Mouse (Mus musculus) layer of hippocampus, adult 9-11 months (tissue): ENCODE data around the gene Mfng.

Experiments
- DNase-seq: peaks from one replicate; pipeline ENCODE4 v3.0.0; 2022

Mfng gene

DNA sequence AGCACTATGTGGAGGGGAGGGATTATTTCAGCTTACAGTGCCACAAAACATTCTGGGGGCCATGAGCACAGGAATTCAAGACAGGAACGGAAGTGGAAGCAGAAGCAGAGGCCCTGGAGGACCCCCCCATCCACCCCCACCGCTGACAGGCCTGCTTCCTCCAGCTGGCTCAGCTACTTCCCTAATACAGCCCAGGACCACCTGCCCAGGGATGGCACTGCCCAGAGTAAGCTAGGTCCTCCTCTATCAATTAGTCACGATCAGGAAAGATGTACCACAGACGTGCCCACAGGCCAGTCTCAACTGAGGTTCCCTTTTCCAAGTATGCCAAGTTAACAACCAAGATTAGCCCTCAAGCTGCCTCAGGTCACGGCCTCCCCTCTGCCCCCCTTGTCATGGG is 19.1 kb downstream of the Mfng start:
- DNase-seq, result no peak

DNA sequence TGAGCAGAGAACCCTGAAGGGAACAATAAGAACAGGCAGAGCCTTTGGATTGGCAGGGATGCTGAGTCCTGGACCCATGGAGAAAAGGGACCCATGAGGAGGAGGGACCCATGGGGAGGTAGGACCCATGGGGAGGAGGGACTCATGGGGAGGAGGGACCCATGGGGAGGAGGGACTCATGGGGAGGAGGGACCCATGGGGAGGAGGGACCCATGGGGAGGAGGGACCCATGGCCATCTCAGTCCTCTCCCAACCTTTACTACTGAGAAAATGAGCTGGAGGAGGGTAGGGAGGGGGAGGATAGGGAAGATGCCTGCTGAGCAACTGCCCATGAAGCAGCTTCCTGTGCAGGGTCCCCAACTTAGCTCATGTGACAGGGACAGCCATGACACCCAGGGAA is 20.3 kb downstream of the Mfng start:
- DNase-seq, result no peak

DNA sequence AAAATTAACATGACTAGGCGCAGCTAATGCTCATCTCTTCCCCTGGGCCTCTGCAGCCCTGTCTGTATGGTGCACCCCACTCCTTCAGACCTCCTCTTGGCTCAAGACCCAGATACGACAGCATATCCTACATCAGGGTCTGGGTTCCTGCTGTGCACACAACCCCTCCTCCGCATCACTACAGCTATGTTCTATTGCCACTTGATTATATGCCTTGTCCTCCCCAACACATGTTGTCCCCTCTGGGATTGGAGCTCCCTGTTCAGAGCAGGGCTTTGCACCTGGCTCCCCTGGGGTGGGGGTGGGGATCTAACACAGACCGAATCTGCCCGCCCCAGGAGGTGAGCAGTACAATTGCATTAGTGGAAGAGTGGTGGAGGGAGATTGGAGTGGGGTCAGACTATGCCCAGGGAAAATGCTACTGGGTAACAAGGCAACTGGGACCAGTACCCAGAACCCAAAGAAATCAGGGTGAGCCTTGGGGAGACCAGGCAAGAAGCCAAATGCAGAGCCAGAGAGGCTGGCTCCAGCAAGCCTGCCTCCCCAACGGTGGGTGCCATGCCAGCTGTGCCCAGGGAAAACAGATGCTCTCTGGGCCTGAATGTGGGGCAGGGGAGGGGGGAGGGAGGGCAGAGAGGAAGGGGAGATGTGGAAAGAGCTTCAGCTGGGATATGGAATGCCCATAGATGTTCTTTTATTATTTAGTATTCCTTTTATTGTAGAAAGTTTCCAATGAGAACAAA is 22.5 kb downstream of the Mfng start:
- DNase-seq, result no peak

DNA sequence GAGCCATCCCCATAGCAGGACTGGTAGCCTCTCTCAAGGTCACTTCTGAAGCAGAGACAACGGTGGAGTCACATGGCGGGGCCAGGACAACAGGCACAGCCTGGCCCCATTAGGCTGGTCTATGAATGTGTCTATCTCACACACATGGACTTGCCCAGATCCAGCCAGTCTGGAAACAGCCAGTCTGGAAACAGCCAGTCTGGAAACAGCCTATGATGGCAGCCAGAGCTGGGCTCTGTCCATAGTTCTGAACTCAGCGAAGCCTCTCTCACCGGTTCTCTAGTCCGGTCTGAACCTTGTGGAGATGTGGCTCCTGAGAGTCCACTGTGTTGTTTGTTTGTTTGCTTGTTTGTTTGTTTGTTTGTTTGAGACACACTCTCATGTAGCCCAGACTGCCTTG is 23.4 kb downstream of the Mfng start:
- no peak for DNase-seq

DNA sequence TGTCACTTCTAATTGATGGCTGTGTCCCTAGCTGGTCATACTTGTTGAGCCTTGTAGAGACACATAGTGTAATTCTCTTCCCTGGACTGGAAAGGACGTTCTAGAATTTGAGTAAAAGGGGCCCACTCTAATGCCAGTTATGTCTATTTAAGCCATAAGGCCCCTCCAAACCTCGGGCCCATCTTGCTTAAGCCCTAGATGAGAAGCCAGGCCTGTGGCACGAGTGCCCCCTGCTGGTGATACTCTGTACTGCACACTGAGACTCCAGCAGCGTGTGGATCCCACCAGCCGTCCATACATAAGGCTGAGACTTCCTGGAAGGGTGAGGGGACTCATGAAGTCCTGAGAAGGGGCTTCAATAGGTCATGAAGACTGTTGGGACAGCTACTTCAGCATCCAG is 29.1 kb downstream of the Mfng start:
- DNase-seq, result peak; percentile 71

DNA sequence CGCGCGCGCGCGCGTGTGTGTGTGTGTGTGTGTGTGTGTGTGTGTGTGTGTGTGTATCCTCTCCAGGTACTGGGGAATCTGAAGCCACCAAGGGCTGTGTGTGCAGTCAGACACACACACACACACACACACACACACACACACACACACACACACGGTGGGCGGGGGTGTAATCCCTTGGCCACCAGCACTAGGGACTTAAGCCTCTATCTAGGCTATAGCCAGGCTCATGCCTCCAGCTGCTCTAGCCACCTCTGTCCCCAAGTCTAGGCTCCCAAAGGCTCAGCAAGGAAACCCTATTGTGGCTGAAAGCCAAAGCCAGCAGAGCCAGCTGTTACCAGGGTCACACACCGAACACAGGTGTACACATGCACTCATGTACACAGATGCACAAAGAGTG is 30.4 kb downstream of the Mfng start:
- no peak for DNase-seq

DNA sequence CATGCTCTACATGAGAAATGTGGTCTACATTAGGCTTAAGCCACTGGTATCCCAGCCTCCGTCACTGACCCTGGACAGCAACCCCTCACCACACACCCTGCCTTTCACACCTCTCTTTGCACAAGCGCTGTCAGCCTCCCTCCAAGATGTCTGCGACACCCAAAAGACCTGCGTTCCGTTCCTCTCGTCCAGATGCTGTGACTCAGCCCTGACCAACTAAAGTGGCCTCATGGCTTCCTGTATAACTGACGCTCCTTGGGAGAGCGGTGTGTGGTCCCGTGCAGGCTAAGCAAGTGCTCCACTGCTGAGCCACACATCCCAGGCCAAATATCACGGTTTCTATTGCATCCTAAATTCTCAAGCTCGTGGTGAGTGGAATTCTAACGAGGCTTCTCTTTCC is 32.6 kb downstream of the Mfng start:
- DNase-seq, result no peak

DNA sequence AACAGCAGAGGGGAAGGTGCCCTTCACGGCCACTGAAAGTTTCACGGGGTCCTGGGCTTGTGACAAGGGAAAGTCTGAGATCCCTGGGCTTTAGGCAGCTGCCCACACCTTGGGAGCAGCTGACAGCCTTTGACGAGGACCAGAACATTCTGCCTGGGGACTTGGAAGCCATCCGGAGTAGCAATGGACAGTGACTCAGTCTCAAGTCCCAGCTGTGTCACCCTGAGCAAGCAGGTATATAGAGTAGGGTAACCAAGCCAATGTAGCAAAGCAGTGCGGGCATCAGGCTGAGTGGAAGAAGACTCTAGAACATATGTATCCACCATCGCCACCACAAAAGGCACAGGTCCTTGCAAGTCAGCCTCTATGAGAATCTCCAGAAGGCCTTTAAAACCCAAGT is 36.1 kb downstream of the Mfng start:
- DNase-seq, result no peak

DNA sequence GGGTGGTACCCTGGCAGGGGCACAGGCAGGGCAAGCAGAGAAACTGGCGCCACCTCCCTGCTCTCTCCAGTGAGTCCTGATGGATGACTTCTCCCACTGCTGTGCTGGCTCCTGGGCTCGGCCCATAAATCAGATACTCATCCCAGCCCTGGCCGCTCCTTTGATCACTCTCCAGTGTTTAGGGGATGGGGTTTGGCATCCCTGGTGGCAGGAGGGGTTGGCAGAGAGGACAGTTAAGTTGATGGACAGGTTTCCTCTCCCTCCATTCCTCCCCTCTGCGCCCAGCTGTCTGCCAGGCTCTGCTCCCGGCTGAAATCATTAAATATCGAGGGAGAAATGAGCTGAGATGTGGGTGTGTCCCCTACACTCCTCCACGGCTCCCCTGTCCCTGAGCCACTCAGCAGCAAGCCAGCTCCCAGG is 36.6 kb downstream of the Mfng start:
- DNase-seq, result no peak

DNA sequence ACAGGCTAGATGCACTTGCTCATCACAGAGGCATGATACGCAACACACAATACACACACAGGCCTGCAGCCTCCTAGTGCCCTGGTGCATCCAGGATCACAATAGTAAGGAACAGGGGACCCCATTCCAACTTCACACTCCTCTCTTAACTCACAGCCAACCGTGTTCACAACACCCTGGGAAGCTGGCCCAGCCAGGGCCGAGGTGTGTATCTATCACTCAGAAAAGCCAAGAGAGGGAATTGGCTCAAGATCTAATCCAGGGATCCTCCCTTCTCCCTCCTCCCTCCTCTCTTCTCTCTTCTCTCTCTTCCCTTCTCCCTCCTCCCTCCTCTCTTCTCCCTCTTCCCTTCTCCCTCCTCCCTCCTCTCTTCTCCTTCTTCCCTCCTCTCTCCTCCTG is 37.1 kb downstream of the Mfng start:
- DNase-seq, result no peak

DNA sequence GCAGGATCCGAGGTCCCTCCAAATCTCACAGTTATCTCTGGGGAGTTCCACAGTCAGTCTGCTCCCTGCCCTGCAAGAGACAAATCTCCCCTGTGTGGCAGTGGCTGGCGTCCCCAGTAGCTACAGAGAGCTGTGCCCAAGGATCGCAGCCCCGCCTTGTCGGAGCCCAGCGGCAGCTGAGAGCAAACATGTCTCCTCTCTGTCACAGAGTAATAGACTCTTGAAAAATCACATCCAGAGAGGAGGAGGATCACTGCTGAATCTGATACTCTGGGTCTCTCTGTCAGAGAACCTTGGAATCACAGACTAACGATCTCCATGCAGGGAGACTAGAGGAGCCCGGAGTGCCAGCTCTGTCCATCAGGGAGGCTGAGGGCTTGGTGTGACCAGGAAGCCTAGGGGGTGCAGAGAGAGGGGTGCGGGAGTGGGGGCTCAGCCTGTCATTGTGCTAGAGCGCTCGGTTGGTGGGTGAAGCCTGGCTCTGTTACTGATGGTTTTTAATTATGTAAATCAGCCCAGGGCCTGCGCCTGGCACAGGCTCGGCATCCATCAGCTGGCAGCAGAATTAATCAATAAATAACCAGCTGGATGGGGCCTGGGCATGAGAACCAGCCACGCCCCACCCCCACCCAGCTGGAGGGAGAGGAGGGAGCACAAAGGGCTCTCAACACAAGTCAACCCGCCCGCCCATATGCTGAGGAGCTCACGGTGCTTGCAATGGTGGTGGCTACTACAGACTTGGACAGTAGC is 37.7 kb downstream of the Mfng start:
- DNase-seq, result peak; percentile 68

DNA sequence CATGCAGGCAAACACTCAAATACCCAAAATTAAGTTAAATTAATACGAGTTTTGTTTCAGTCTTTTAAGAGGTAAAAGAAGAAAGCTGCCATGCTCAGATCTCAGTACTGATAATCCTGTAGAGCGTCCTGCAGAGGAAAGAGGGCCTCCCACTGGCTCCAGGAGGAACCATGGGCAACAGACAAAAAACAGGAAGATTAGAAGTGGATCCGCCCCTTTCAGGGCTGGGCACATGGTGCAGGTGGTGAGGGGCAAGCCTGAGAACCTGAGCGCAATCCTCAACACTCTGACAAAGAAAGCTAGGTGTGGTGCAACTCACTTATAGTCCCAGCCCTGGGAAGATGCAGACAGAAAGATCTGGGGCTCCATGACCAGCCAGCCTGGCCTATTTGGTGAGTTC is 41.4 kb downstream of the Mfng start:
- DNase-seq, result no peak

DNA sequence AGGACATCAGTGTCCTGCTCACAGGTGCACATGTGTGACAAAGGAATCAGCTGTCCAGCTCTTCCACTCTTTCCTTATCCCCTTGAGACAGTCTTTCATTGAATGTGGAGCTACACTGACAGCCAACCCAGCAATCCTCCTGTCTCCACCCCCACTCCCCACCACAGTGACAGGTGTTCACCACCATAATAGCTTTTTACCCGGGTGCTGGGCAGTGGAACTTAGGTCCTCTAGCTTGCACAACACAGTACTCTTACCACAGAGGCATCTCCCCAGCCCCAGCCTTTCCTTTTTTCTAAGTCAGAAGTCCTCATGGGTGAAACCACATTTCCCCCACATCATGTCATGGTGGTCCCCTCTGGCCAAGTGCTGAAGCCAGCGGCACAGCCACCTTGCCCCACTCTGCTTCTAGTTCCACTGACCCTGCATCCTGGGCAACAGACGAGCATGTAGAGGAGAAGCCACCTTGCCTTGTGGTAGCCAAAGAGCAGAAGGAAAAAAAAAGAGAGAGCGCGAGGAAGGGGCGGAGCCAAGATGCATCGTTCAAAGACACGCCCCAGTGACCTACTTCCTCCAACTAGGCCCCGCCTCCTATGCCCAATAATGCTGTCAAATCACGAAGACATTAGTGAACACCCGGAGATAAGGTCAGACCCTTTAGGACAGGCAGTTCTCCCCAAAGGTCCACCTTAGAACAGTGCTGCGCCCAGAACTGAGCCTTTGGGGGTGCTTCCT is 42.8 kb downstream of the Mfng start:
- DNase-seq, result no peak

DNA sequence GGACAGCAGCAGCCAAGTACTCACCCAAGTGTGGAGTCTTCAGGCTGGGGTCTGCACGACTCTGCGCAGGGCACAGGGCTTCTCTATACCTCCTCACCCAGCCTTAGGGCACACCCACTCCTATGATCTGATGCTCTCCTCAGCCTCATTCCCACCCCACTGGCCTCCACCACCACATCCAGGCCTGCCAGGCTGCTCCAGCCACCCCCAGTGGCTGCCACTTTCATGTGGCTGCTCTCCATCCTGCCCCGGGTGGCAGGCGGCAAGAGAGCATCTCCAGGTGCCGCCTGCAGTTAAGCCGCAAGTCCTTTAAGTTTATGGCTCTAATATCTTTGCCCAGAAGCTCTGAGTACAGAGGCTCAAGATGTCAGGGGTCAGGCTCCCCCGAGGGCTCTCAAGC is 46.6 kb downstream of the Mfng start:
- DNase-seq, result no peak

DNA sequence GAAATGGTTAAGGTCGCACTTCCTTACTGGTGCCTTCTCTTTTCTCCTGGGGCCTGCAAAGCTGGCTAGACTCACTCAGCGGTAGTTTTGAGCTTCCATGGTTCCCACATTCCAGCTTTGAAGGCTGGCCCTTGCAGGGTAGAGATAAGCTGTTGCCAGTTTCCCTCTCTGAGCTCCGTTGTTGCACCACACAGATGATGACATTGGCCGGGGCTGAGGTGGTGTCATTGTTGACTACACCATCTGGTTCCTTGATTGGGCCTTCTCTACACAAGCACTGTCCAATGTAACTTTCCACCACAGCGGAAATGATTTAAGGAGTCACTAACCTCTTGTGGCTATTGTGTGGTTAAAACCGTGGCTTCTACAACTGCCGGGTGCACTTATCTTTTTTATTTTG is 52.7 kb downstream of the Mfng start:
- DNase-seq, result no peak

DNA sequence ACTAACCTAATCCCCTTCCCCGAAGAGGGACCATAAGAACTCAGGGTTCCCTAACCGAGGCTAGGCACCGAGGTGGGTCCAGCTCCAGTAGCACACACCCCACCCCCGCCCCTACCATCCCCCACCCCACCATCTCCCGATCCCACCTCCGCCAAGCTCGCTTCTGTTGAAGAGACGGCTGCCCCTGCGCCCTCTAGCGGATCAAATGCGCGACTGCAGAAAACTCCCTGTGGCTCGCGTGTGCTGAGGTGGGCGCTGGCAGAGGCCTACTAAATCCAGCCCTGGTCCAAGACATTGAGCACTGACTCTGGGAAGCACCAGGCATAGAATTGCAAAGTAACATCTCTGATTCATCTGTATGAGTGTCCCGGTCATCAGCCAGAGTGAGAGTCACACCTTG is 53.2 kb downstream of the Mfng start:
- DNase-seq, result peak; percentile 67

DNA sequence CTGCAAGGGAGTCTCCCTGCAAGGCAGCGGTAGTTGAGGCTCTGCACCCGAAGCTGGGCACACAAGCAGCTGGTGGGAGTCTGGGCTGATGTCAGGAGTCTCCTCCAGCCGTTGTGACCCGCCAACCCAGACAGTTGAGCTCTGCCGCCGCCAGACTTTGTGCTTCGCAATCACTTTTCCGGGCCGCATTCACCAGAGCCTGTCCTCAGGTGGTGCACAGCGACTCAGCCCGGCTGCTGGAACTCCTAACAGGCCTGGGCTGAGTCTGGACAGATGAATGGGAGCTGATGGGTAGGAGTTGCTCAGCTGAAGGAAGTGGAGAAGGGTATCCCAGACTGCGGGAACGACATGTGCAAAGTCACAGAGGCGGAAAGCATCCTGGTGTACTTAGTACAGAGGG is 53.9 kb downstream of the Mfng start:
- DNase-seq, result no peak

DNA sequence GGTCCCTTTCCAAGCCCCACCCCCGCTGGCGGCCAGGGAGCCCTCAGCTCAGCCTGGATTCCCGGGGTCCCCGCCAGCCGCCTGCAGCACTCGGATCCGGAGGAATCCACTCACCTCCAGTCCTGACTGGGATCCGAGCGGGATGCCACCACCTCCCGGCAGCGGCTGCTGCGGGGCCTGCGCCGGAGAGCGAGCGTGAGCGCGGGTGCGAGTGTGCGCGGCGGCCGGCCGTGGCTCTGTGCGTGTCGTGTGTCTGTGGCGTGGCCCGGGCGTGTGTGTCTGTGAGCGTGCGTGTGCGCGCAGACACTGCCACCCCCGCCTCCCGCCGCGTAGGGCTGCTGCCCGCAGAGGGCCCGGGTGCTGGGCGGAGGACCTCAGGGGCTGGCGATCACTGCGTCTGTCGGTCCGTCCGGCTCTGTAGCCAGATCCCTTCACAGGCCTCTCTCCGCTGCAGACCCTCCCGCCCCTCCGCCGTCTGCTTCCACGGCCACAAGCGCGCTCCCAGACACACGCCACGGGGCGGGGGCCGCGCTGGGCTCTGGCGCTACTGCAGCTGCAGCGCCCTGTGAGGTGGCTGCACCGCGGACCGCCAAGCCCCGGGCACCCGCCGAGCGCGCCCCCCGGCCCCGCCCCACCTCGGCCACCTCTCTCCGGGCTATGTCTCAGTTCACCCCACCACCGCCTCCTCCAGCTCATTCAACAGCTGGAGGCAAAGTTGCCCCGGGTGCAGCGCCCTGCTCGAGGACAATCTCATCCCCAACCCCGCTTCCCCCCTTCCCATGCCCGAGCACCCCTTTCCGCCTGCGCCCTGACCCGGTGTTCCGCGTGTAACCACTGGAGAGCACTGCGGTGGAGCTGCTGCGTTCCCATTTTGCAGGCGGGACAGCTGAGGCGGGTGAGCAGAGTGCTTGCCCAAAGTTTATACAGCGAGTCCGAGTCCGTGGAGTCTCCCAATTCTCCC is 54.7 kb downstream of the Mfng start, which contains the start of gene Elfn2:
Gene Elfn2 (minus strand): TSS at position 482 of the 961 bp plus-strand sequence.
- DNase-seq, result peak; percentile 69

DNA sequence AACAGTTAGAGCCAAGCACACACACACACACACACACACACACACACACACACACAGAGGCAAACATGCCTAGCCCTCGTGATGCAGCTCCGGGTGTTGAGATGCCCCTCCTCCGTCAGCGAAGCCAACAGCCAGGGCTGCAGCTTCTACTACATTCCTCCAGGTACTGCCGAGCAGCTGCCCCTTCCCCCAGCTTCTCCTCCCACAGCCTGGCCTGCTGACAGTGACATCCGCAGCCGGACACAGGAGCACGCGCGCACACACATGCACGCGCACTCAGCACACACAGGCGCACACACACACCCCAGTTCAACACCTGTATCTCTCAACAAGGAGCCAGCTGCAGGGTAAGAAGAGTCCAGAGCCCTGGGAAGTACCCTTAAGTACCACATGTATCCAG is 56.3 kb downstream of the Mfng start:
- no peak for DNase-seq

DNA sequence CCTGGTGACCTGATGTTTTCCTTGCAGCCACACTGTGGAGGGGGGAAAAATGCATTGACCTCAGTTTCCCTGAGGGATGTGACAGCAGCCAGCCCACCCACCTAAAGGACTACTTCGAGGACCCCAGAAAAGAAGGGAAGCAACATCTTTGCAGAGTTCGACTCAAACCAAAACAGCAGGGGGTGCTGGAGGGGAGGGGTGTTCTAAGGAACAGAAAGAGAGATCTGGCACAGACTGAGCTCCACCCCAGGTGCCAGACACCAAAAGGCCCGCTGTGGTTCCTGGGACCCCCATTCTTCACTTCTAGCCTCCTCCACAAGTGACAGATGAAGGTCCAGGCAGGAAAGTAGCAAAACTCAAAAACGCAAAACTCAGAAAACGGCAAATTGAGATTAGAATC is 57.4 kb downstream of the Mfng start:
- no peak for DNase-seq

DNA sequence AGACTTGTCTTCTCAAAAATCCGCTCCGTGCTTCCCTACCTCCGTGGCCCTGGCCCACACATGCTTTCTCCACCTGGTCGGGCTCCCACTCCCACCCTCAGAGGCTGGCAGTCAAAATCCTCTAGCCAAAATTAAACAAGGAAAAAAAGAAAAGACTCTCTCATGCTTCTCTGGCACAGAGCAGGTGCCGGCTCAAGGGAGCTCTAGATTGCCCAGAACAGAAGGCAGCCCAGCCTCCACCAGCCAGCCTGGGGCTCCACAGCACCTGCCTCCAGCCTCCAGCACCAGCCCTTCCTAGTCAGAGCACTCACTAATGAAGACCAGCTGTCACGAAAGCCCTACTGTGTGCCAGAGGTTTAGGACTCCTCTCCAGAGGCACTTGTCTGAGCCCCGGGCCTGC is 59.5 kb downstream of the Mfng start:
- DNase-seq, result no peak

DNA sequence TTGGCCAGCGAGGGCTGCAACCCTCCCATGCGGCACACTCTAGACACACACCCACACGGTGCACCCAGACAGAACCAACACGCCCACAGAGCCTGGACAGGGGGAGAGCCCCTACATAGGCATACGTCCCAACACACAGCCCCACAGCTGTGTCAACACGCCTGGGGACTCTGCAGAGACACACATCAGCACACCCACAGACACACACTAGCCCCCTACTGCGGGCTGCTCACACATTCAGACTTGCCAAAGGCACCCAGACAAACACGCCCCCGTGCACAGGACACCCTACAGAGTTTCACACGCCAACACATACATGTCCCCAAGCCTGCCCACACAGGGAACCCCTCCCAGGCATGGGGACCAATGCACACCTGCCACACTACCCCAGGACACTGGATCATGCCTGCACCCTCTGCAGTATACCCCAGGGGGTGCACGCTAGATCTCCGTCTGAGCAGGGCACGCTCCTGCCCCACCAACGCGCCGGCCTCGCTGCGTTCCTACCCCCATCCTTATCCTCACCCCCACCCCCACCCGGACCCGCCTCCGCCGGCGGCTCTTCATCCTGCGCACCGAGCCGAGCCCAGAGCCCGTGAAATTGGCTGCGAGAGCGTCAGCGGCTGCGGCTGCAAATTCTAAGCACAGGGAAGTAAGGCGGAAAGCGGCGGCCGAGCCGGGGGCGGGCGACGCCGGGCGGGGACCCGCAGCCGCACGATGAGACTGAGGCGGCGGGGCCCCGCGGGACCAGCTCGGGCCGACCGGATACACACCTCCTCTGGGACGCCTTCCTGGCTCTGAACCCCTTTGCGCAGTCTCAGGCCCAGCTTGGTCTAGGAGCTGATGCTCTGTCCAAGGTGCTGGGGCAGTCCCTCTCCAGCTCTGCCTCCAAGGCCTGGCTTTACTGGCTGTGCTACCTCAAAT is 60.7 kb downstream of the Mfng start:
- peak; percentile 72 for DNase-seq
